Mouse (Mus musculus) CH12.LX (cell line): ENCODE results near the gene Wfdc16. TPM values are rescaled to one million over a fixed set of nuclear protein-coding genes. Genes with fewer than 3 reads are reported as not detected.

ENCODE experiments used
- DNase-seq: peaks from one replicate; pipeline ENCODE4 v3.0.0-alpha.2; 2013; ENCODE audit errors: extremely low read depth
- H3K27ac ChIP-seq: 2 replicates; pipeline ENCODE4 v1.5.1; 2012; ENCODE audit warnings: low read depth, mild to moderate bottlenecking, control low read depth, moderate library complexity; ENCODE audit not compliant: insufficient read depth
- H3K27me3 ChIP-seq: replicated peaks from 2 replicates; pipeline ENCODE3; 2012; ENCODE audit warnings: inconsistent platforms
- H3K36me3 ChIP-seq, 2 experiments: replicated peaks in 1 of 2; 2 replicates each; pipeline versions ENCODE3 to v1.6.1; 2012; ENCODE audit warnings: inconsistent platforms in 1 of 2, low read length in 1 of 2, mild to moderate bottlenecking in 1 of 2, mixed read lengths in 1 of 2, moderate library complexity in 1 of 2; ENCODE audit not compliant: control insufficient read depth in 1 of 2, insufficient read depth in 1 of 2
- H3K4me1 ChIP-seq, 2 experiments: 2 replicates each; pipeline ENCODE4 v1.6.1; 2012; ENCODE audit warnings: inconsistent platforms in 1 of 2, moderate library complexity in 1 of 2; ENCODE audit not compliant: insufficient read depth in 2 of 2, control insufficient read depth in 1 of 2
- H3K4me2 ChIP-seq: 2 replicates; pipeline ENCODE4 v1.6.1; 2012; ENCODE audit warnings: low read depth, mild to moderate bottlenecking, control low read depth; ENCODE audit not compliant: poor library complexity, insufficient read depth, severe bottlenecking
- H3K4me3 ChIP-seq, 3 experiments: fragments of 150-350 bp in 1 of 3; sonication (generic) in 1 of 3; replicated peaks in 1 of 3; 2 replicates each; pipeline versions ENCODE3 to v1.5.1; 2011 to 2012; ENCODE audit warnings: low read depth in 2 of 3, low read length in 2 of 3, mild to moderate bottlenecking in 2 of 3, moderate library complexity in 2 of 3, control low read depth in 1 of 3, improper control_type of control experiment in 1 of 3, inconsistent platforms in 1 of 3, mixed read lengths in 1 of 3; ENCODE audit not compliant: poor library complexity in 1 of 3
- H3K79me2 ChIP-seq: replicated peaks from 2 replicates; pipeline ENCODE4 v1.6.1; 2012; ENCODE audit warnings: mild to moderate bottlenecking, moderate library complexity; ENCODE audit not compliant: control insufficient read depth, poor library complexity, insufficient read depth, severe bottlenecking; ENCODE audit errors: extremely low read depth
- H3K9ac ChIP-seq: 2 replicates; pipeline ENCODE4 v1.6.1; 2012; ENCODE audit warnings: low read depth, mild to moderate bottlenecking, control low read depth, moderate library complexity; ENCODE audit not compliant: insufficient read depth
- H3K9me3 ChIP-seq: replicated peaks from 2 replicates; pipeline ENCODE3; 2012; ENCODE audit warnings: low read length, inconsistent platforms, mixed read lengths
- BHLHE40 ChIP-seq: IDR thresholded peaks from 2 replicates; pipeline ENCODE4 v1.6.1; 2011; ENCODE audit warnings: mild to moderate bottlenecking, low read depth, low read length, improper control_type of control experiment
- CHD1 ChIP-seq: IDR thresholded peaks from 2 replicates; pipeline ENCODE4 v1.6.1; 2012; ENCODE audit warnings: low read depth, low read length, improper control_type of control experiment, inconsistent platforms
- CTCF ChIP-seq, 2 experiments: IDR thresholded peaks in 1 of 2; conservative IDR thresholded peaks in 1 of 2; 2 replicates each; pipeline ENCODE4 v1.5.1; 2011 to 2012; ENCODE audit warnings: low read depth in 2 of 2, low read length in 2 of 2, improper control_type of control experiment in 1 of 2, inconsistent platforms in 1 of 2, mild to moderate bottlenecking in 1 of 2, moderate library complexity in 1 of 2
- E2F4 ChIP-seq: IDR thresholded peaks from 2 replicates; pipeline ENCODE4 v1.6.1; 2011; ENCODE audit warnings: low read depth, low read length, improper control_type of control experiment; ENCODE audit not compliant: insufficient replicate concordance
- EP300 ChIP-seq: IDR thresholded peaks from 2 replicates; pipeline ENCODE4 v1.6.1; 2011; ENCODE audit warnings: low read length, improper control_type of control experiment
- ETS1 ChIP-seq: conservative IDR thresholded peaks from 2 replicates; pipeline ENCODE4 v1.6.1; 2012; ENCODE audit warnings: low read depth, mild to moderate bottlenecking, inconsistent platforms, low read length, improper control_type of control experiment, moderate library complexity
- GABPA ChIP-seq: IDR thresholded peaks from 2 replicates; pipeline ENCODE4 v1.6.1; 2012; ENCODE audit warnings: low read depth, low read length, improper control_type of control experiment, inconsistent platforms; ENCODE audit not compliant: insufficient replicate concordance
- IRF4 ChIP-seq: IDR thresholded peaks from 2 replicates; pipeline ENCODE4 v1.6.1; 2014; ENCODE audit warnings: low read depth, mild to moderate bottlenecking, inconsistent platforms, low read length, improper control_type of control experiment
- KAT2A ChIP-seq: IDR thresholded peaks from 2 replicates; pipeline ENCODE4 v1.6.1; 2012; ENCODE audit warnings: low read length, improper control_type of control experiment, inconsistent platforms; ENCODE audit not compliant: insufficient replicate concordance
- MXI1 ChIP-seq: IDR thresholded peaks from 2 replicates; pipeline ENCODE4 v1.6.1; 2011; ENCODE audit warnings: mild to moderate bottlenecking, low read depth, low read length, improper control_type of control experiment
- NELFE ChIP-seq: IDR thresholded peaks from 2 replicates; pipeline ENCODE4 v1.6.1; 2011; ENCODE audit warnings: low read depth, low read length, improper control_type of control experiment
- NRF1 ChIP-seq: IDR thresholded peaks from 2 replicates; pipeline ENCODE4 v1.6.1; 2014; ENCODE audit warnings: low read depth, mild to moderate bottlenecking, inconsistent platforms, low read length, improper control_type of control experiment, moderate library complexity
- PAX5 ChIP-seq: IDR thresholded peaks from 2 replicates; pipeline ENCODE4 v1.6.1; 2012; ENCODE audit warnings: low read length, inconsistent platforms, mixed read lengths
- RCOR1 ChIP-seq: conservative IDR thresholded peaks from 2 replicates; pipeline ENCODE4 v1.6.1; 2012; ENCODE audit warnings: low read depth, mild to moderate bottlenecking, inconsistent platforms, low read length, improper control_type of control experiment
- TBP ChIP-seq: conservative IDR thresholded peaks from 2 replicates; pipeline ENCODE4 v1.6.1; 2011; ENCODE audit warnings: low read depth, low read length, improper control_type of control experiment
- UBTF ChIP-seq: IDR thresholded peaks from 2 replicates; pipeline ENCODE4 v1.6.1; 2012; ENCODE audit warnings: low read depth, mild to moderate bottlenecking, inconsistent platforms, low read length, improper control_type of control experiment, moderate library complexity
- USF2 ChIP-seq: conservative IDR thresholded peaks from 2 replicates; pipeline ENCODE4 v1.6.1; 2011; ENCODE audit warnings: low read depth, low read length, improper control_type of control experiment
- ZC3H11A ChIP-seq: IDR thresholded peaks from 2 replicates; pipeline ENCODE4 v1.6.1; 2012; ENCODE audit warnings: low read depth, mild to moderate bottlenecking, inconsistent platforms, low read length, improper control_type of control experiment
- ZKSCAN1 ChIP-seq: IDR thresholded peaks from 2 replicates; pipeline ENCODE4 v1.6.1; 2012; ENCODE audit warnings: low read depth, inconsistent platforms, low read length, improper control_type of control experiment, borderline replicate concordance
- ZMIZ1 ChIP-seq: IDR thresholded peaks from 2 replicates; pipeline ENCODE4 v1.6.1; 2012; ENCODE audit warnings: low read depth, mild to moderate bottlenecking, inconsistent platforms, low read length, improper control_type of control experiment
- dilution Hi-C: fragments of 300-500 bp; cut with MboI; formaldehyde crosslinking; loops from 2 replicates; pipeline ENCODE4 v1.14.3; 2020; ENCODE audit warnings: low sequenced_read_pairs; ENCODE audit not compliant: extremely low pct_unique_long_range_greater_than_20kb, extremely low pct_ligation_motif_present
- in situ Hi-C: fragments of 300-500 bp; cut with MboI; formaldehyde crosslinking; loops from 3 replicates; pipeline ENCODE4 v1.14.3; 2019; ENCODE audit warnings: low sequenced_read_pairs, low pct_ligation_motif_present, low pct_unique_long_range_greater_than_20kb, mixed read lengths
- polyA plus RNA-seq: library from polyadenylated mRNA; unstranded; fragments of >175 nt; gene quantifications from 2 replicates; pipeline ENCODE4 v1.2.1, GENCODE M21; 2012; ENCODE audit warnings: low read depth; ENCODE audit not compliant: insufficient read length
- total RNA-seq, 2 experiments: library from RNA; depleted of rRNA; stranded (reverse); fragments of 300-350 nt in 1 of 2; fragments of >200 nt in 1 of 2; gene quantifications; 2 replicates each; pipeline ENCODE4 v1.2.3; 2012 to 2014

Wfdc16 gene
- total and polyA plus RNA-seq, 3 experiments = not detected

DNA sequence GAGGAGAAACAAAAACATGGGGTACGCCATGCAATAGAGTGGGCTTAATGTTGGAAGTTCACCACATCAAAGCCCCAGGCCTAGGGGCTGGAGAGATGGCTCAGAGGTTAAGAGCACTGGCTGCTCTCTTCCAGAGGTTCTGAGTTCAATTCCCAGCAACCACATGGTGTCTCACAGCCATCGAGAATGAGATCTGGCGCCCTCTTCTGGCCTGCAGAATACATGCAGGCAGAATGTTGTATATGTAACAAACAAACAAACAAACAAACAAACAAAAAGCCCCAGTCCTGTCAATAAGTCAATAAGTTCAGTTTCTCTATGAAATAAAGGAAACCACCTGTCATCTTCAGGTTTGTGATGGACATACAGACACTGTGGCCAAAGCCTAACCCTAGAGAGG is 38.4 kb downstream of the Wfdc16 start:
- H3K27me3 ChIP-seq = peaks cover 67% of the 10 kb centered on the region
- TF ChIP-seq IRF4 = no peak
- TF ChIP-seq CHD1 = no peak
- TF ChIP-seq CTCF (conservative IDR thresholded peaks at IDR 0.05 in 1 of 2, IDR thresholded peaks at IDR 0.05 in 1 of 2; ENCODE audit: low read depth in 2 of 2, low read length in 2 of 2) = peak in 1 of 2 experiments; percentile 29; a peak in 3 of 4 replicates
- no peak for TF ChIP-seq ZMIZ1
- H3K36me3 ChIP-seq = no peaks in the 10 kb centered on the region
- no peaks in the 10 kb centered on the region for H3K79me2 ChIP-seq
- H3K9ac ChIP-seq = no peak overlapping the region
- H3K9me3 ChIP-seq = peaks cover 11% of the 10 kb centered on the region
- DNase-seq = no peak
- H3K4me2 ChIP-seq = no peak overlapping the region
- H3K4me3 ChIP-seq = no peak overlapping the region
- dilution Hi-C loops = no loop called here
- no peak overlapping the region for H3K27ac ChIP-seq
- in situ Hi-C loops = loop anchor here (10.0 kb wide), 1 partner anchor 55 kb away; the partner anchor contains the start of genes Wfdc10 and Wfdc9
- H3K4me1 ChIP-seq = 0 out of 4 replicates have a peak, but pooled peaks cover 0 to 2% of the 10 kb centered on the region in 2 experiments

DNA sequence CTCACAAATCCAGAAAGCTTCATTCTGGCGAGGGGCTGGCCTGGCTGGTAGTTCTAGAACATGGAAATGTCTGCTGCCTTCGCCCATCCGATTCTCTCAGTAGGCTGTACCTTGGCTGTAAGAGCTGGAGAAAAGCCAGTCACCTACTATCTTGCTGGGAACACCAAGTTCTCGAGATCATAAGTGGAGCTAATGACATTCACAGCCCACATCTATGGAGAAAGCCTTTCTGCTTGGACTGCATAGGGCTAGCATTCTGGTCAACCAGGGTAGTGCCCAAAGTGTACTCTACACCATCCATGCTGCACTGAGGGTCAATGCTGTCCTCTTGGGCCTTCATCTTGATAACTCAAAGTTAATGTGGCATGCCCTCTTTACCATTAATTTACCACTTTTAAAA is 45.1 kb downstream of the Wfdc16 start, which contains the start of gene Eppin:
Gene Eppin, minus strand, starts transcription at position 101 of the 400 bp plus-strand sequence.
- dilution Hi-C loops (no loop called here), in situ Hi-C loops (no loop called here)
- DNase-seq = no peak
- Histone ChIP-seq H3K36me3 (no peaks in the 10 kb centered on the region), H3K4me2 (no peak within 1 kb of the TSS), H3K4me1 (peaks cover 0 to 4% of the 10 kb centered on the region in 2 experiments; a peak in 1 of 4 replicates), H3K27me3 (peaks cover 89% of the 10 kb centered on the region), H3K9me3 (no peaks in the 10 kb centered on the region), H3K9ac (no peak within 1 kb of the TSS), H3K79me2 (no peaks in the 10 kb centered on the region), H3K27ac (no peak within 1 kb of the TSS), H3K4me3 (no peak within 1 kb of the TSS)
- TF ChIP-seq KAT2A (no peak), CTCF (conservative IDR thresholded peaks at IDR 0.05 in 1 of 2, IDR thresholded peaks at IDR 0.05 in 1 of 2; ENCODE audit: low read depth in 2 of 2, low read length in 2 of 2) (no peak), BHLHE40 (no peak), TBP (no peak), ZC3H11A (no peak), EP300 (no peak), GABPA (no peak), UBTF (no peak), E2F4 (no peak), NELFE (no peak), PAX5 (no peak), IRF4 (no peak), NRF1 (no peak), ZKSCAN1 (no peak), CHD1 (no peak), ETS1 (no peak), USF2 (no peak), RCOR1 (no peak), MXI1 (no peak), ZMIZ1 (no peak)
